Mouse (Mus musculus) limb, embryonic 14.5 days (tissue): ENCODE data around the gene Ywhag. TPM values are rescaled to one million over a fixed set of nuclear protein-coding genes. Genes with fewer than 3 reads are reported as not detected.

Experiments
- ATAC-seq: fragments of 200-750 bp; cut with Nextera tagmentation; 2 replicates; pipeline ENCODE4 v1.8.0; 2017; ENCODE audit warnings: low read depth, moderate number of reproducible peaks, moderate TSS enrichment; ENCODE audit not compliant: low FRiP score
- DNase-seq: peaks from one replicate; pipeline ENCODE4 v3.0.0-alpha.2; 2015; ENCODE audit warnings: low spot score
- H3K27ac ChIP-seq: fragments of 300-500 bp; sonication (generic); replicated peaks from 2 replicates; pipeline ENCODE4 v1.5.1; 2014; ENCODE audit warnings: low read depth, mild to moderate bottlenecking, low read length, moderate library complexity, mixed read lengths
- H3K27me3 ChIP-seq: fragments of 300-500 bp; sonication (generic); 2 replicates; pipeline ENCODE4 v1.6.1; 2014; ENCODE audit warnings: low read length, mixed read lengths; ENCODE audit not compliant: control insufficient read depth, insufficient read depth
- H3K36me3 ChIP-seq: fragments of 300-500 bp; sonication (generic); 2 replicates; pipeline ENCODE4 v1.6.1; 2014; ENCODE audit warnings: mild to moderate bottlenecking, low read length, moderate library complexity, mixed read lengths; ENCODE audit not compliant: control insufficient read depth, insufficient read depth
- H3K4me1 ChIP-seq: fragments of 300-500 bp; sonication (generic); 2 replicates; pipeline ENCODE4 v1.6.1; 2014; ENCODE audit warnings: antibody characterized with exemption, low read length, mixed read lengths; ENCODE audit not compliant: control insufficient read depth, insufficient read depth
- H3K4me2 ChIP-seq: fragments of 300-500 bp; sonication (generic); replicated peaks from 2 replicates; pipeline ENCODE4 v1.6.1; 2014; ENCODE audit warnings: low read depth, mild to moderate bottlenecking, low read length, moderate library complexity; ENCODE audit not compliant: severe bottlenecking
- H3K4me3 ChIP-seq: fragments of 300-500 bp; sonication (generic); replicated peaks from 2 replicates; pipeline ENCODE4 v1.5.1; 2014; ENCODE audit warnings: low read length
- H3K9ac ChIP-seq: fragments of 300-500 bp; sonication (generic); 2 replicates; pipeline ENCODE4 v1.6.1; 2014; ENCODE audit warnings: mild to moderate bottlenecking, low read depth, low read length, moderate library complexity; ENCODE audit not compliant: severe bottlenecking
- H3K9me3 ChIP-seq: fragments of 300-500 bp; sonication (generic); 2 replicates; pipeline ENCODE4 v1.6.1; 2016; ENCODE audit warnings: low read length; ENCODE audit not compliant: control insufficient read depth
- POLR2A ChIP-seq: fragments of 200-500 bp; IDR thresholded peaks from 2 replicates; pipeline ENCODE4 v1.8.0; 2012; ENCODE audit warnings: inconsistent platforms, mild to moderate bottlenecking, moderate library complexity, borderline replicate concordance; ENCODE audit not compliant: insufficient read depth, insufficient read length; ENCODE audit errors: extremely low read depth
- whole genome bisulfite sequencing: fragments of 180-500 bp; shearing (Covaris S2); extraction: QIAGEN DNeasy Blood & Tissue Kit; methylation state at CpG from one replicate; pipeline ENCODE4 v1.1.7; 2014; 5-methylcytosine and 5-hydroxymethylcytosine counted together
- polyA plus RNA-seq, 2 experiments: library from polyadenylated mRNA; depleted of rRNA in 1 of 2; stranded (reverse) in 1 of 2; unstranded in 1 of 2; fragments of >200 nt; fragmentation: Nextera tagmentation in 1 of 2; extraction: Ambion mirVana in 1 of 2; gene quantifications; 2 replicates each; pipeline versions ENCODE4 v1.2.1 to v1.2.3; 2012 to 2014

The Ywhag gene
- polyA plus RNA-seq, 2 experiments, result 72.9 to 83.6 TPM

DNA sequence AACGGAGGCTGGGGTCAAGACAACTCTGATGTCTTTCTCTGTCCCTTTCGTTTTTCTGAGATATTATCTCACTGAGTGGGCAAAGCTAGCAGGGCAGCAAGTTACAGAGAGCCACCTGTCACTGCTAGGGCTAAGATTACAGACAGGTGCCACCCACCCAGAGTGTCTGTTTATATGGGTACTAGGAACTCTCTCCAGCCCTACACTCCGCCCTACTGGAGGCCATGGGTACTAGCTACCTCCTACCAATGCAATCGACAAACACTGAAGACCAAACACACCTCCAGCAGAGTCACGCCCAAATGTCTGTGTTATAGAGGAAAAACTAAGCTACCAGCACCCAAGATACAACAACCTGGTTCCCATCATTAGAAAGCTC is 16.4 kb downstream of the Ywhag start:
- Histone ChIP-seq H3K4me3 (no peak overlapping the region), H3K27ac (no peak overlapping the region), H3K9ac (no peak overlapping the region), H3K4me1 (no peaks in the 10 kb centered on the region), H3K27me3 (no peaks in the 10 kb centered on the region), H3K36me3 (peaks cover 63% of the 10 kb centered on the region), H3K4me2 (no peak overlapping the region), H3K9me3 (no peaks in the 10 kb centered on the region)
- no peak for DNase-seq
- WGBS, result 93% methylated on average over 5 of the region's 5 CpGs
- ATAC-seq, result no peak
- no peak for TF ChIP-seq POLR2A

DNA sequence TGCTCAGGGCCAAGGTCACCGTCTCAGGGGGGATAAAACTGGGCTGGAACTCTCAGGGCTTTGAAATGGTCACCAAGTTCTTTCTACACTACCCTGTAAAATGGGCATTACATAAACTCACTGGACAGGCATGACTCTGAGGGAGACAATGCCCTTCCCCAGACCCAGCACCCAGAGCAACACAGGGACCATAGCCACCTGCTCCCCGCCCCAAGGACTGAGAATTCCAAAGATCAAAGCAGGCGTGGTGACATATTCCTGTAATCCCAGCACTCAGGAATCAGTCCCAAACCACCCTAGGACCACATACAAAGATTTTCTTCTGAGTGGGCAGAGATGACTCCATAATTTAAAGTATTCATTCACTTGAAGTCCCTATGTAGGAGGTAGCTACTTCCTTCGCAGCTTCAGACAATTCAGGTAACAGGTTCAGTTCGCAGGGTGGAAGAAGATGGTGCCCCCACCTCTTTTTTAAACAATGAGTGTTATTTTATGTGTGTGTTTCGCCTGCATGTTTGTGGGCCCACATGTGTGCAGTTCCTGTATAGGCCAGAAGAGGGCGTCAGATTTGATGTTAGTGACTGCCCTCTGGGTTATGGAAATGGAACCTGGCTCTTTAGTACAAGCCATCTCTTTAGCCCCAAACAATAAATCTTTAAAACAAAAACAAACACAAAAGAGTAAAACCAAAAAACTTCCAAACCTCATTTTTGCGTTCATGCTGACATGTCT is 16.9 kb downstream of the Ywhag start:
- no peak for TF ChIP-seq POLR2A
- Histone ChIP-seq H3K4me2 (no peak overlapping the region), H3K9ac (no peak overlapping the region), H3K4me1 (no peaks in the 10 kb centered on the region), H3K36me3 (peaks cover 64% of the 10 kb centered on the region), H3K9me3 (no peaks in the 10 kb centered on the region), H3K4me3 (no peak overlapping the region), H3K27ac (no peak overlapping the region), H3K27me3 (no peaks in the 10 kb centered on the region)
- no peak for DNase-seq
- WGBS, result 92% methylated on average over 8 of the region's 8 CpGs
- ATAC-seq, result no peak

DNA sequence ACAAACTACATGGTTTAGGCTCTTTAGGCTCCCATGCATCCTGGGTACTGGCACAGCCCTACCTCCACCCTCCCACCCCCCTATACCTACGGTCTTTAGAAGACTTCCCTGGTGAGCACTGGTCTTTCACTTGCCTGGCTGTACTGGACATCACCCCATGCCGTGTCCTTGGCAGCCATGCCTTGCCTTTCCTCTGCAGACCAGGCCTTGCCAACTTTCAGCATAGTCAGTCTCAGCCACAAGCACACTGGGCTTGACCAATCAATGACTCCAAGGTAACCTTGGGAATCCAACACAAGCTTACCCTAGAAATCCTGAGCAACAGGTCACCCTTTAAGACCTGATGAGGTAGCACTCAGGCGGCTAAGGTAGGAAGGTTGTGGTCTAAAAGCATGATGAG is 17.8 kb downstream of the Ywhag start:
- no peak for TF ChIP-seq POLR2A
- WGBS, result 85% methylated on average over 3 of the region's 3 CpGs
- Histone ChIP-seq H3K36me3 (peaks cover 64% of the 10 kb centered on the region), H3K27ac (no peak overlapping the region), H3K27me3 (no peaks in the 10 kb centered on the region), H3K4me3 (no peak overlapping the region), H3K9me3 (no peaks in the 10 kb centered on the region), H3K4me1 (no peaks in the 10 kb centered on the region), H3K9ac (no peak overlapping the region), H3K4me2 (no peak overlapping the region)
- ATAC-seq (no peak), DNase-seq (no peak)

DNA sequence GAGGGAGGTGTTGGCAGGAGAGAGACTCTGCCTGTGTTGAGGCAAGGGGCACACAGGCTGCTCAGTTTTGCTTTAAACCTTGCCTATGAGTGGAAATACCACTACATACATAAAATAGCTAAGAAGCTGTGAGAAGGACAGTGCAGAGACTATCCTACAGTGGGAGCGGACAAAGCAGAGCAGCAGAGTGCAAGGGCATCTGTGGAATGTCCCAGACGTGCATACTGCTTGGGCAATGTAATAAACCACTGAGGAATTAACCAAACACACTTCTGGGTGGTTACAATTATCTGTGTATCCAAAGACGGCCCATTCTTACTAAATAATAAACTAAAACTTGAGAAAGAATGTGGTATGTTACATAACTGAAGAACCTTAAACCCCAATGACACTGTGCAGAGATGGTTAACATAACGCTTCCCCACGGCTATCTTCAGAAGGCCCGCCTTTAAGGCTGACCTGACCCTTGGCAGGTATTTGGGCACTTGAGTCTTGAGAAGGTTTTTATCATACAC is 18.3 kb downstream of the Ywhag start:
- ATAC-seq (no peak), DNase-seq (no peak)
- Histone ChIP-seq H3K27me3 (no peaks in the 10 kb centered on the region), H3K4me1 (no peaks in the 10 kb centered on the region), H3K27ac (no peak overlapping the region), H3K9me3 (no peaks in the 10 kb centered on the region), H3K4me2 (no peak overlapping the region), H3K9ac (no peak overlapping the region), H3K4me3 (no peak overlapping the region), H3K36me3 (peaks cover 64% of the 10 kb centered on the region)
- WGBS, result 82% methylated on average over 6 of the region's 6 CpGs
- no peak for TF ChIP-seq POLR2A

DNA sequence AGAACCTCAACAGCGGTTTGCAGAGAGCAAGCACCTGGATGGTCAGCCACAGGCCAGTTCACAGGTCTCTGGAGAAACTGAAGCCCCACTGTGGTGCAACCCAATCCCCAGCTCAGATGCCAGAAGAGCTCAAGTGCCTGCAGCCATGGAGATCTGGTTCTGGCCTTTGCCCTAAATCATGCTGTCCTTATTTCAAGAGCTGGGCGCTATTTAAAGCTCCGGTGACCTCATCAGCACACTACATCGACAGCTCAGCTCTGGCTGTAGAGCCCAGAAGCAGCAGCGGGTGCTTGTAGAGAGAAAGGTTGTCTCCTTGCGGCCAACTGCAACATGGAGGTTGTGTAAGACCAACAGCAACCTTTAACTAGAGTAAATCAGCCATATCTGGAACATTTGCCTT is 20.3 kb downstream of the Ywhag start:
- no peak for DNase-seq
- Histone ChIP-seq H3K4me2 (no peak overlapping the region), H3K27me3 (no peaks in the 10 kb centered on the region), H3K4me3 (no peak overlapping the region), H3K36me3 (peaks cover 65% of the 10 kb centered on the region), H3K9ac (no peak overlapping the region), H3K27ac (no peak overlapping the region), H3K4me1 (no peaks in the 10 kb centered on the region), H3K9me3 (no peaks in the 10 kb centered on the region)
- ATAC-seq, result no peak
- TF ChIP-seq POLR2A, result no peak
- 92% methylated on average over 6 of the region's 6 CpGs for WGBS
